Mouse (Mus musculus) subcutaneous adipose tissue, adult 2 months (tissue): ENCODE results near the gene Pnma5. TPM values are rescaled to one million over a fixed set of nuclear protein-coding genes. Genes with fewer than 3 reads are reported as not detected.

Experiments
- polyA plus RNA-seq: library from polyadenylated mRNA; depleted of rRNA; stranded (reverse); fragments of >200 nt; gene quantifications from 2 replicates; pipeline ENCODE4 v1.2.3, GENCODE M21; 2012; ENCODE audit warnings: low replicate concordance; rRNA removed

The Pnma5 gene
- polyA plus RNA-seq, result not detected in 2 replicates

DNA sequence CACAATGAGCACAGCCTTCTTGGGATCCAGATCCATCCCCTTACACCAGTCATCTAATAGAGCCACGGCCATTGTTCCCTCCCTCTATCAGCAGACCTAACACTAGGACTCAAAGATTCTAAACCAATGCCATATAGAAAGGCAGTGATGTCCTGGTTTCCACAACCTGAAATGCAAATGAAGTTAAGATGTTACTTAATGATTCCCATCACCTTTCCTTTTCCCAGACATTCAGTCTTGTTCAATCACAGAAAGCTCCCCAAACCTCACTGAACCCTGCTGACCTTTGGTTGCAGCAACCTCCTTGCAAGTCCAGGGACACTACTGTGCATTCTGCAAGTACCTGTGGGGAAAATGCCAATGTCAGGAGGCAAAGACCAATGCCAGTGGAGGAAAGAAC, at the start of gene Pnma5:
Gene Pnma5 (minus strand): TSS at position 101 of the 400 bp plus-strand sequence.

DNA sequence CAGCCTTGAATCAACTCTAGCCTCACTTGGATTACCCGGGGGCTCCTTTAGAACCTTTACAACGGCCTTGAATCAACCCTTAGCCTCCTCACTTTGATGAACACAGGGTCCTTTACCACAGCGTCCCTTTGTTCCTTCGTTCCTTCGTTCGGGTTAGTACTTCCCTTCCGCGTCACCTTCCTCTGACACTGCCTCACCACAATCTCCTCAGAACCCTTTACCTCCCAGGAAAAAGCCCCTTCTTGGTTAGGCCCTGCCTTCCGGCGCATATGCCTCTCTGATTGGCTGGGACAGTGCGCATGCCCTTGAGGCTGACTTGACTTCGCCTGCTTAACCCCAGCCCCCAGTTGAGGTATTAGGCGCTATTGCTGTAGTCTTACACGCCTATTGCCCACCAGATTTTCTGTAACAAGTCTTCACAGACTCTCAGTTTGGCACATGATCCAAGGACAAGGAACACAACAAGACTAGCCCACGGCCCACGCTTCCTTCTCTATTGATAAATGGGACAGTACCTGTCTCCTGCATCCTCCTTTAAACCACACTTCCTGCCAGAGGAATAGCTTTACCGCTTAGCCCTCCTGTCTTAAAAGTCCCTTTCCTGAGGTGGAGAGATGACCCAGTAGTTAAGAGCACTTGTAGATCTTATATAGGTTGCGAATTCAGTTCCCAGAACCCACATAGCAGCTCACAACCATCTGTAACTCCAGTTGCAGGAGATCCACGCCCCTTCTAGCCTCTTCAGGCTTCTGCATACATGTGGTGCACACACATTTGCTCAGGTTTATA, 45.6 kb upstream of the Pnma5 start, which contains the start of gene Xlr4a:
Gene Xlr4a (minus strand): TSS at position 212 of the 789 bp plus-strand sequence.

DNA sequence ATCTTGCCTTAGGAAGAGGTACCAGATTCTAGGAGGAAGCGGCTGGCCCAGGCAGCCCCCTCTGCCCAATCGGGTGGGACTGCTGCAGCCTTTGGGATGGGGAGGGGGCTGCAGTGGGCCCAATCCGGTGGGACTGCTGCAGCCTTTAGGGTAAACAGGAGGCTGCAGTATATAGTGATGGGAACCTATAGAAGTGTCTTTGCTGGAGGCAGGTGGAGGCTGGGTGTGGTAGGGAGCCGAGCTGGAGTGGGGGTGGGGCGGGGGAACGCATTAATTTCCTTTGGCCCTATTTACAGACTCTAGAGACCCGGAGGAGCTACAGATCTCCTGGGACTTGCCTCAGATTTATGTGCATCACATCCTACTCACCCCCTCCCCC, 27.5 kb upstream of the Pnma5 start, which contains the start of gene Pnma3:
Gene Pnma3 (plus strand): TSS at position 373 of the 379 bp plus-strand sequence.

DNA sequence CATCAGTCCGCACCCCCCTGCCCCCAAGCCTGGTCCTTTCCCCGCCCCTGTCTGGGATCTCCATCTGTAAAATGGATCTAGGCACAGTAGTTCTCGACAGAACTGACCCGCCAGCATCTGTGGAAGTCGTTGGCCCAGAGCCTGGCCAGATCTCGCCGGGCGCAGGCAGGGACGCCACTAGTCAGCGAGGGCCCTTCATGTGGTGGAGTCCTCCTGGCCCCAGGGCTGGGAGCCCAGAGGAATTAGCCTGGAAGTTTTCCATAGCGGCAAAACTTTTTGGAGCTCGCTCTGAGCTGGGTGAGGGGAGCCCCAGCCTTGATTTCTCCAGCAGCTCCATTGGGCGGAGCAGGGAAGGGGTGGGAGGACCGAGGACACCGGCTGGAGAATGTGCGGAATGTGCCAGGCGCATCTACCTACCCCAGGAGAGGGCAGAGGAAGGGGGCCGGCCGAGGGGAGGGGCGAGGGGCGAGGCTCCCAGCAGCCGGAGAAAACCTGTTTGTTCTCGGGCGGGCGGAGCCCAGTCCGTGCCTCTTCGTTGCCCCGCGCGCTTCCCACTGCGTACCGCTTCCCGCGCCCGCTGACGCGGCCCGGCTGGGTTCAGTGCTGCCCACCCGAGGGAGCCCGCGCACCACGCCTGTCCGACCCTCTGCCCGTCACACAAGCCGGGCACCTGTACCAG, 49.9 kb downstream of the Pnma5 start, which contains the start of gene Zfp185:
Gene Zfp185 (plus strand): TSS at position 499 of the 679 bp plus-strand sequence.

Other genes starting within 250 kb of the Pnma5 start
- 0.19 and 0.24 TPM in 2 replicates for gene Gabrq, start 211.9 kb downstream of the Pnma5 start, polyA plus RNA-seq
- gene Cetn2, start 118.7 kb downstream of the Pnma5 start, polyA plus RNA-seq, result 8.2 and 9.6 TPM in 2 replicates
- gene Nsdhl, start 118.5 kb downstream of the Pnma5 start, polyA plus RNA-seq, result 33.8 and 55.0 TPM in 2 replicates
- gene Zfp185, start 49.8 kb downstream of the Pnma5 start, polyA plus RNA-seq, result 7.2 and 18.0 TPM in 2 replicates
- gene Pnma3, start 27.7 kb upstream of the Pnma5 start, polyA plus RNA-seq, result 0.18 TPM in 1 of 2 replicates, not detected in the other
- 0.17 TPM in 1 of 2 replicates, not detected in the other for gene Xlr4a, start 45.4 kb upstream of the Pnma5 start, polyA plus RNA-seq
- gene Xlr3a, start 60.0 kb upstream of the Pnma5 start, polyA plus RNA-seq, result 0.40 and 1.2 TPM in 2 replicates
- gene Gm14685, start 79.9 kb upstream of the Pnma5 start, polyA plus RNA-seq, result 0.08 and 0.09 TPM in 2 replicates
- gene Xlr5b, start 111.7 kb upstream of the Pnma5 start, polyA plus RNA-seq, result not detected in 2 replicates
- not detected in 2 replicates for gene DXBay18, start 112.3 kb upstream of the Pnma5 start, polyA plus RNA-seq
- gene Spin2d, start 139.9 kb upstream of the Pnma5 start, polyA plus RNA-seq, result not detected in 2 replicates
- gene Xlr3b, start 155.1 kb upstream of the Pnma5 start, polyA plus RNA-seq, result 0.82 and 4.4 TPM in 2 replicates
- gene Xlr4b, start 177.2 kb upstream of the Pnma5 start, polyA plus RNA-seq, result 0.48 and 1.5 TPM in 2 replicates
- gene F8a, start 191.2 kb upstream of the Pnma5 start, polyA plus RNA-seq, result 7.5 and 8.9 TPM in 2 replicates
- gene Xlr4c, start 206.0 kb upstream of the Pnma5 start, polyA plus RNA-seq, result 0.40 TPM in 1 of 2 replicates, not detected in the other
- 0.13 and 0.29 TPM in 2 replicates for gene Xlr3c, start 228.3 kb upstream of the Pnma5 start, polyA plus RNA-seq